Mouse (Mus musculus) CD4-positive, CD25-positive, alpha-beta regulatory T cell, adult 9 weeks (primary cell): ENCODE measurements around the gene Olfr821. TPM values are rescaled to one million over a fixed set of nuclear protein-coding genes. Genes with fewer than 3 reads are reported as not detected.

Experiments
- polyA plus RNA-seq: library from polyadenylated mRNA; unstranded; fragments of 100-300 nt; shearing (Covaris generic); gene quantifications from one replicate; pipeline ENCODE4 v1.2.1, GENCODE M21; 2017

Gene Olfr821
- polyA plus RNA-seq: not detected

GRCm38 (mm10) chr10:130030048-130030447 is at the start of gene Olfr821:
Gene Olfr821 (plus strand): TSS chr10:130030348.

GRCm38 (mm10) chr10:129984962-129985361 is 45.2 kb upstream of the Olfr821 start, which contains the start of gene Gm10310:
Gene Gm10310 (minus strand): TSS chr10:129985062.

GRCm38 (mm10) chr10:130012321-130012720 is 17.8 kb upstream of the Olfr821 start, which contains the start of gene Olfr820:
Gene Olfr820 (plus strand): TSS chr10:130012621.

GRCm38 (mm10) chr10:130070910-130071309 is 40.8 kb downstream of the Olfr821 start, which contains the start of gene Olfr822:
Gene Olfr822 (plus strand): TSS chr10:130071210.

Other genes starting within 250 kb of the Olfr821 start
- gene Olfr810, start 235.4 kb upstream of the Olfr821 start, polyA plus RNA-seq: not detected
- gene Olfr811, start 226.0 kb upstream of the Olfr821 start, polyA plus RNA-seq: not detected
- not detected for gene Olfr812, start 184.3 kb upstream of the Olfr821 start, polyA plus RNA-seq
- gene Olfr813, start 175.0 kb upstream of the Olfr821 start, polyA plus RNA-seq: not detected
- not detected for gene Olfr814, start 150.5 kb upstream of the Olfr821 start, polyA plus RNA-seq
- gene Olfr815, start 124.5 kb upstream of the Olfr821 start, polyA plus RNA-seq: not detected
- gene Olfr816, start 114.8 kb upstream of the Olfr821 start, polyA plus RNA-seq: not detected
- not detected for gene Olfr818, start 81.2 kb upstream of the Olfr821 start, polyA plus RNA-seq
- gene Olfr819, start 63.1 kb upstream of the Olfr821 start, polyA plus RNA-seq: not detected
- not detected for gene Olfr247, start 54.2 kb upstream of the Olfr821 start, polyA plus RNA-seq
- gene Gm10310, start 45.3 kb upstream of the Olfr821 start, polyA plus RNA-seq: 0.06 TPM
- gene Olfr820, start 17.7 kb upstream of the Olfr821 start, polyA plus RNA-seq: not detected
- not detected for gene Olfr822, start 40.9 kb downstream of the Olfr821 start, polyA plus RNA-seq
- not detected for gene Olfr823, start 85.0 kb downstream of the Olfr821 start, polyA plus RNA-seq
- not detected for gene Olfr824, start 99.7 kb downstream of the Olfr821 start, polyA plus RNA-seq
- gene Olfr825, start 136.4 kb downstream of the Olfr821 start, polyA plus RNA-seq: not detected
- gene Olfr826, start 153.8 kb downstream of the Olfr821 start, polyA plus RNA-seq: not detected
- gene Olfr827, start 184.1 kb downstream of the Olfr821 start, polyA plus RNA-seq: not detected
- gene Neurod4, start 249.9 kb downstream of the Olfr821 start, polyA plus RNA-seq: 0.07 TPM